In genomic region chr3:133543101-133544020, GRCm38 (mm10) we compare ENCODE assay signal across 8 mouse cellular contexts. TPM values are rescaled to one million over a fixed set of nuclear protein-coding genes. Genes with fewer than 3 reads are reported as not detected.
DNase-seq lines count a peak whose midpoint lies in the region; ATAC-seq and TF ChIP-seq lines count a peak whose summit lies in the region.

No protein-coding gene starts in this region.

- no peaks in the 10 kb centered on the region for H3K9me3 ChIP-seq in heart, embryonic 10.5 days
- H3K9me3 ChIP-seq in kidney, embryonic 15.5 days (replicated peaks) = no peaks in the 10 kb centered on the region
- H3K9me3 ChIP-seq in liver, embryonic 14.5 days (ENCODE audit: control insufficient read depth, low read length) = no peaks in the 10 kb centered on the region
- H3K9me3 ChIP-seq in neural tube, embryonic 12.5 days = no peaks in the 10 kb centered on the region

- under 1% methylated on average over 21 of the region's 21 CpGs for WGBS in heart, embryonic 10.5 days
- under 1% methylated on average over 21 of the region's 21 CpGs for WGBS in kidney, embryonic 15.5 days
- under 1% methylated on average over 21 of the region's 21 CpGs for WGBS in liver, embryonic 14.5 days (ENCODE audit: insufficient replicate concordance)
- under 1% methylated on average over 21 of the region's 21 CpGs for WGBS in neural tube, embryonic 12.5 days

- TF ChIP-seq CTCF in liver, embryonic 14.5 days (IDR thresholded peaks at IDR 0.05; ENCODE audit: low read depth) = no peak

- no peaks in the 10 kb centered on the region for H3K4me1 ChIP-seq in heart, embryonic 10.5 days
- H3K4me1 ChIP-seq in kidney, embryonic 15.5 days = peaks cover 13% of the 10 kb centered on the region
- peaks cover 0 to 3% of the 10 kb centered on the region in 2 experiments; a peak in 1 of 4 replicates for H3K4me1 ChIP-seq in liver, embryonic 14.5 days (replicated peaks; ENCODE audit: control insufficient read depth in 2 of 2, insufficient read depth in 2 of 2, low read length in 1 of 2)
- H3K4me1 ChIP-seq in neural tube, embryonic 12.5 days = peaks cover 12% of the 10 kb centered on the region

- no peaks in the 10 kb centered on the region for H3K27me3 ChIP-seq in heart, embryonic 10.5 days (ENCODE audit: insufficient read depth, poor library complexity, severe bottlenecking)
- H3K27me3 ChIP-seq in kidney, embryonic 15.5 days = no peaks in the 10 kb centered on the region
- H3K27me3 ChIP-seq in liver, embryonic 14.5 days (ENCODE audit: control insufficient read depth, insufficient read depth, low read length) = no peaks in the 10 kb centered on the region
- H3K27me3 ChIP-seq in neural tube, embryonic 12.5 days (replicated peaks) = no peaks in the 10 kb centered on the region

- H3K9ac ChIP-seq in kidney, embryonic 15.5 days = peak overlapping the region; percentile 83
- H3K9ac ChIP-seq in liver, embryonic 14.5 days (replicated peaks) = peak overlapping the region; percentile 82
- H3K9ac ChIP-seq in neural tube, embryonic 12.5 days = peak overlapping the region; percentile 74

- peak overlapping the region; percentile 95 for H3K27ac ChIP-seq in heart, embryonic 10.5 days
- peak overlapping the region; percentile 97 for H3K27ac ChIP-seq in kidney, embryonic 15.5 days
- H3K27ac ChIP-seq in liver, embryonic 14.5 days = peak overlapping the region; percentile 42; the same call in 1 of the 2 replicates
- H3K27ac ChIP-seq in neural tube, embryonic 12.5 days = peak overlapping the region; percentile 82

- peaks cover 3% of the 10 kb centered on the region; the same call in 1 of the 2 replicates for H3K36me3 ChIP-seq in heart, embryonic 10.5 days
- H3K36me3 ChIP-seq in kidney, embryonic 15.5 days = peaks cover 4% of the 10 kb centered on the region; the same call in 1 of the 2 replicates
- H3K36me3 ChIP-seq in liver, embryonic 14.5 days (replicated peaks; ENCODE audit: control insufficient read depth, insufficient read depth, low read depth) = no peaks in the 10 kb centered on the region
- peaks cover 3% of the 10 kb centered on the region for H3K36me3 ChIP-seq in neural tube, embryonic 12.5 days

- no peak; the same call in 1 of the 2 replicates for ATAC-seq in kidney, embryonic 15.5 days (replicated peaks; ENCODE audit: low FRiP score)
- ATAC-seq in liver, embryonic 14.5 days (ENCODE audit: insufficient read depth) = no peak; the same call in 1 of the 2 replicates
- peak; percentile 15 for ATAC-seq in neural tube, embryonic 12.5 days (ENCODE audit: low FRiP score, low read depth)

- TF ChIP-seq EP300 in liver, embryonic 14.5 days (IDR thresholded peaks at IDR 0.05; ENCODE audit: low read depth) = no peak

- peak overlapping the region; percentile 88 for H3K4me2 ChIP-seq in kidney, embryonic 15.5 days
- H3K4me2 ChIP-seq in liver, embryonic 14.5 days (ENCODE audit: low read depth) = peak overlapping the region; percentile 81
- H3K4me2 ChIP-seq in neural tube, embryonic 12.5 days (replicated peaks) = peak overlapping the region; percentile 83

- peak overlapping the region; percentile 88 for H3K4me3 ChIP-seq in heart, embryonic 10.5 days
- H3K4me3 ChIP-seq in kidney, embryonic 15.5 days (replicated peaks) = peak overlapping the region; percentile 86
- peak overlapping the region; percentile 70 to 97 for H3K4me3 ChIP-seq in liver, embryonic 14.5 days (ENCODE audit: insufficient read depth in 1 of 2, low read depth in 2 of 2, low read length in 2 of 2)
- H3K4me3 ChIP-seq in neural tube, embryonic 12.5 days = peak overlapping the region; percentile 86

- DNase-seq in urinary bladder, adult 2 months (ENCODE audit: low spot score) = peak; percentile 23
- no peak for DNase-seq in urinary bladder, postnatal 10 days (ENCODE audit: low spot score)
- DNase-seq in cerebellum, postnatal 14 days = peak; percentile 48 to 49
- peak; percentile 82 for DNase-seq in heart, embryonic 10.5 days (ENCODE audit: low spot score)
- DNase-seq in liver, embryonic 14.5 days (ENCODE audit: low read depth in 3 of 3, low spot score in 3 of 3) = no peak
- peak; percentile 25 to 37 for DNase-seq in thymus, postnatal 36 days

RNA-seq across cellular contexts. Expression of gene Tet2, which starts 1.6 kb away (rescaled TPM):
- polyA plus RNA-seq in urinary bladder, adult 2 months (2012; rRNA removed) = 14.4 and 22.9 TPM in 2 replicates
- 11.8 and 15.5 TPM in 2 replicates for polyA plus RNA-seq in heart, embryonic 10.5 days (2016; fragmentation: Nextera tagmentation; extraction: Ambion mirVana)
- 20.0 and 23.3 TPM in 2 replicates for polyA plus RNA-seq in kidney, embryonic 15.5 days (2015; fragmentation: Nextera tagmentation; extraction: Ambion mirVana)
- 1.9 and 2.5 TPM in 2 replicates for polyA plus RNA-seq in liver, embryonic 14.5 days (2012; rRNA removed)
- 1.7 and 2.4 TPM in 2 replicates for polyA plus RNA-seq in liver, embryonic 14.5 days (2014; fragmentation: Nextera tagmentation; extraction: Ambion mirVana)
- 24.7 and 26.3 TPM in 2 replicates for polyA plus RNA-seq in neural tube, embryonic 12.5 days (2016; fragmentation: Nextera tagmentation; extraction: Ambion mirVana)

Comparison
In these comparisons a context has a peak if more than half of its experiments do, and no peak if none do; other contexts are left out.
1. DNase-seq: peak in urinary bladder, adult 2 months (single experiment), cerebellum, postnatal 14 days (2 of 2), heart, embryonic 10.5 days (single experiment) and thymus, postnatal 36 days (2 of 2); none in urinary bladder, postnatal 10 days (single experiment) and liver, embryonic 14.5 days (0 of 3).
2. H3K27ac ChIP-seq: peak in every context shown above with its lines; median percentile 97 in kidney, embryonic 15.5 days; 95 in heart, embryonic 10.5 days; 82 in neural tube, embryonic 12.5 days; 42 in liver, embryonic 14.5 days.
3. Peak in every context shown above with its lines, with median percentiles within 50 percentile points of each other: H3K4me3 ChIP-seq, H3K4me2 ChIP-seq and H3K9ac ChIP-seq.